Comparison of ENCODE assay signal across 21 mouse cellular contexts in the genomic region with DNA sequence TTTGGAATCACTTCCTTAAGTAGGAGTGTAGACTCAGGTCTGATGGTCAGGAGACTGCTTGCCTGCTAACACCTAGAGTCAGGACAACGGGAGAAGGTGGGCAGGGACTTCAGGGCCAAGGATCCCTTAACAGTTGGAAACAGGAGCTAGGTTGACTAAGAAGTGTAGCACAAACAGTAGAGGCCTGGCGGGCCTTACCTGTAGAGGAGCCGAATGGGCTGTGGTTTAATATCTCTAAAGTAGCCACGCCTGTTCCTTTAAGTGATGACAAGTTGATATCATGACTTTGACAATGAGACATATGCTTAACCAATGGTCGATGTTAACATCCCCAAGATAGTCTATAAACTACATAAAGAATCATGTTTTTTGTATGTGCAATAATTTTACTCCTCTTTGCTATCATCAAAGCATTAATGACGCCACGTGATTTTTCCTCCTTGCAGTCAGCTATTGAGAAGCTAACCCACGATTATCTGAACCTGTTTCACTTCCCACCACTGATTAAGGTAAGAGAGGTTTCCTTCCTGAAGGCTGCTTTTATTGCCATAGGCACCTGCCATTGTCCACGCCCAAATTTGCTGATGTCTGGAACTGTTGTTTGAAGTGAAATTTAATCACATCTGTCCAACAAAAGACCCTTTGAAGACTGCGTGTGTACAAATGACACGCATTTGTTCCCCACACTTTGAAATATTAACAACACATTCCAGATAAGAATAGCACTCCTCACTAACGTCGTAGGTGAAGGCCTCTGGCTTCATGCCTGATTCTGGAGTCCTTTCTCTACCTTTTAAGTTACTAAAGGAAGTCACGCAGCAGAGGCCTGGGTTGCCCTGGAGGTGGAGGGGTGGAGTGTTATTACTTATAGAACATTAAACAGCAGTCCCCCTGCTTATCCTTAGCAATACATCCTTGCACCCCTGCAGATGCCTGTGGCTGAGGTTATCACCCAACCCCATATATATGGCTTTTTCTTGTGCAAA. TPM values are rescaled to one million over a fixed set of nuclear protein-coding genes. Genes with fewer than 3 reads are reported as not detected.
A peak's percentile ranks its signal among the peaks of the same experiment; 100 is the strongest.
DNase-seq lines count a peak whose midpoint lies in the region; ATAC-seq and TF ChIP-seq lines count a peak whose summit lies in the region.
"Had no signal": no experiment of that assay in that cellular context is flagged by ENCODE, and none has a peak within 500 bp of the region (broad histone marks: within the 10 kb centered on the region; RNA-seq: fewer than 3 reads in every experiment).

No protein-coding gene starts in this region.

- WGBS in heart, embryonic 11.5 days (ENCODE audit: insufficient replicate concordance) = 70% methylated on average over 14 of the region's 14 CpGs
- 34% methylated on average over 14 of the region's 14 CpGs for WGBS in intestine, postnatal 0 days
- WGBS in stomach, embryonic 16.5 days = 52% methylated on average over 14 of the region's 14 CpGs
- 72% methylated on average over 14 of the region's 14 CpGs for WGBS in forebrain, embryonic 16.5 days

- H3K36me3 ChIP-seq in heart, embryonic 11.5 days (ENCODE audit: control insufficient read depth, insufficient read depth, low read length) = no peaks in the 10 kb centered on the region
- H3K36me3 ChIP-seq in intestine, postnatal 0 days (ENCODE audit: control insufficient read depth, insufficient read depth) = peaks cover 20% of the 10 kb centered on the region
- 0 out of 2 replicates have a peak, but pooled peaks cover 8% of the 10 kb centered on the region for H3K36me3 ChIP-seq in stomach, embryonic 16.5 days (ENCODE audit: control insufficient read depth, insufficient read depth, low read length)
- H3K36me3 ChIP-seq in forebrain, embryonic 16.5 days (ENCODE audit: control insufficient read depth, insufficient read depth) = no peaks in the 10 kb centered on the region
- H3K36me3 ChIP-seq: embryonic facial prominence, embryonic 12.5 days; heart, embryonic 10.5 days; heart, embryonic 15.5 days; hindbrain, embryonic 13.5 days had no signal

- H3K9ac ChIP-seq in heart, embryonic 11.5 days (ENCODE audit: low read depth, low read length) = no peak overlapping the region
- H3K9ac ChIP-seq in intestine, postnatal 0 days (ENCODE audit: low read depth, low read length) = no peak overlapping the region
- no peak overlapping the region for H3K9ac ChIP-seq in stomach, embryonic 16.5 days (ENCODE audit: low read length)
- H3K9ac ChIP-seq in forebrain, embryonic 16.5 days (replicated peaks; ENCODE audit: low read depth, low read length) = no peak overlapping the region
- H3K9ac ChIP-seq: embryonic facial prominence, embryonic 12.5 days; forebrain, embryonic 13.5 days; heart, embryonic 15.5 days; hindbrain, embryonic 13.5 days had no signal

- peaks cover 3% of the 10 kb centered on the region; the same call in 1 of the 2 replicates for H3K4me1 ChIP-seq in heart, embryonic 11.5 days (ENCODE audit: control insufficient read depth, insufficient read depth, low read length)
- no peaks in the 10 kb centered on the region for H3K4me1 ChIP-seq in intestine, postnatal 0 days (replicated peaks; ENCODE audit: control insufficient read depth, insufficient read depth, low read length)
- peaks cover 5% of the 10 kb centered on the region; the same call in 1 of the 2 replicates for H3K4me1 ChIP-seq in stomach, embryonic 16.5 days (ENCODE audit: control insufficient read depth, insufficient read depth, low read length)
- no peaks in the 10 kb centered on the region for H3K4me1 ChIP-seq in forebrain, embryonic 16.5 days (replicated peaks; ENCODE audit: control insufficient read depth, insufficient read depth, low read length)
- H3K4me1 ChIP-seq: embryonic facial prominence, embryonic 12.5 days; forebrain, embryonic 13.5 days; hindbrain, embryonic 13.5 days had no signal

- ATAC-seq in heart, embryonic 11.5 days (replicated peaks; ENCODE audit: insufficient number of reproducible peaks, low FRiP score, low TSS enrichment) = no peak
- ATAC-seq in intestine, postnatal 0 days = peak; percentile 92
- ATAC-seq in stomach, embryonic 16.5 days (ENCODE audit: insufficient read depth, low FRiP score) = peak; percentile 71
- ATAC-seq in forebrain, embryonic 16.5 days = no peak
- ATAC-seq: activated CD4-positive, CD25-positive, alpha-beta regulatory T cell, adult 4 months; forebrain, embryonic 13.5 days; hindbrain, postnatal 0 days had no signal

- H3K27me3 ChIP-seq in heart, embryonic 11.5 days (ENCODE audit: control insufficient read depth, insufficient read depth, low read length) = no peaks in the 10 kb centered on the region
- H3K27me3 ChIP-seq in intestine, postnatal 0 days (replicated peaks; ENCODE audit: control insufficient read depth, insufficient read depth, low read length) = no peaks in the 10 kb centered on the region
- H3K27me3 ChIP-seq in stomach, embryonic 16.5 days (ENCODE audit: control insufficient read depth, insufficient read depth, low read length) = no peaks in the 10 kb centered on the region
- no peaks in the 10 kb centered on the region for H3K27me3 ChIP-seq in forebrain, embryonic 16.5 days (replicated peaks; ENCODE audit: control insufficient read depth, insufficient read depth, low read length)
- H3K27me3 ChIP-seq: embryonic facial prominence, embryonic 12.5 days; heart, embryonic 15.5 days; hindbrain, embryonic 13.5 days had no signal

- peak; percentile 80 for DNase-seq in heart, adult 11 months
- peak; percentile 12 for DNase-seq in thymus, postnatal 14 days
- DNase-seq in thymus, postnatal 0 days (ENCODE audit: low spot score) = no peak
- DNase-seq in cerebellum, postnatal 10 days = no peak
- DNase-seq: adrenal gland, postnatal 14 days; cerebellum, adult 2 months; cerebellum, postnatal 14 days; gastrocnemius, postnatal 36 days; heart, adult 18-20 months; heart, postnatal 14 days had no signal

- no peak overlapping the region for H3K4me3 ChIP-seq in heart, embryonic 11.5 days (ENCODE audit: low read depth, low read length)
- no peak overlapping the region for H3K4me3 ChIP-seq in intestine, postnatal 0 days (ENCODE audit: low read depth, low read length)
- no peak overlapping the region for H3K4me3 ChIP-seq in stomach, embryonic 16.5 days (replicated peaks; ENCODE audit: low read length)
- no peak overlapping the region for H3K4me3 ChIP-seq in forebrain, embryonic 16.5 days (replicated peaks; ENCODE audit: low read length)
- H3K4me3 ChIP-seq: embryonic facial prominence, embryonic 12.5 days; forebrain, embryonic 13.5 days; heart, embryonic 10.5 days; heart, embryonic 15.5 days; hindbrain, embryonic 13.5 days had no signal

- no peaks in the 10 kb centered on the region for H3K9me3 ChIP-seq in heart, embryonic 11.5 days (replicated peaks; ENCODE audit: control insufficient read depth, low read length)
- H3K9me3 ChIP-seq in intestine, postnatal 0 days (ENCODE audit: control insufficient read depth) = no peaks in the 10 kb centered on the region
- no peaks in the 10 kb centered on the region for H3K9me3 ChIP-seq in stomach, embryonic 16.5 days (replicated peaks; ENCODE audit: control insufficient read depth, low read length)
- no peaks in the 10 kb centered on the region for H3K9me3 ChIP-seq in forebrain, embryonic 16.5 days (ENCODE audit: control insufficient read depth, low read length)
- H3K9me3 ChIP-seq: embryonic facial prominence, embryonic 12.5 days; forebrain, embryonic 13.5 days; heart, embryonic 10.5 days; heart, embryonic 15.5 days; hindbrain, embryonic 13.5 days had no signal

- no peak overlapping the region for H3K27ac ChIP-seq in heart, embryonic 11.5 days (ENCODE audit: low read depth, low read length)
- peak overlapping the region; percentile 21; the same call in 1 of the 2 replicates for H3K27ac ChIP-seq in intestine, postnatal 0 days (ENCODE audit: low read depth, low read length)
- peak overlapping the region; percentile 12; the same call in 1 of the 2 replicates for H3K27ac ChIP-seq in stomach, embryonic 16.5 days (ENCODE audit: low read length)
- H3K27ac ChIP-seq in forebrain, embryonic 16.5 days (ENCODE audit: low read length) = no peak overlapping the region
- H3K27ac ChIP-seq: embryonic facial prominence, embryonic 12.5 days; forebrain, embryonic 13.5 days; heart, embryonic 10.5 days; heart, embryonic 15.5 days; hindbrain, embryonic 13.5 days; hindbrain, postnatal 0 days had no signal

- TF ChIP-seq CTCF in intestine, postnatal 0 days (IDR thresholded peaks at IDR 0.05; ENCODE audit: low read depth) = no peak

- H3K4me2 ChIP-seq in heart, embryonic 11.5 days = no peak overlapping the region
- no peak overlapping the region for H3K4me2 ChIP-seq in intestine, postnatal 0 days (replicated peaks; ENCODE audit: low read depth)
- no peak overlapping the region for H3K4me2 ChIP-seq in stomach, embryonic 16.5 days (ENCODE audit: low read depth, low read length)
- no peak overlapping the region for H3K4me2 ChIP-seq in forebrain, embryonic 16.5 days (ENCODE audit: low read length)
- H3K4me2 ChIP-seq: embryonic facial prominence, embryonic 12.5 days; forebrain, embryonic 13.5 days; heart, embryonic 15.5 days; hindbrain, embryonic 13.5 days had no signal

RNA-seq across cellular contexts. Expression of gene Cdca7, which starts 59.6 kb away (rescaled TPM):
- 61.8 and 64.3 TPM in 2 replicates for polyA plus RNA-seq in heart, embryonic 11.5 days (2014; fragmentation: Nextera tagmentation; extraction: Ambion mirVana)
- 361 and 379 TPM in 2 replicates for polyA plus RNA-seq in thymus, postnatal 0 days (2015; fragmentation: Nextera tagmentation; extraction: Ambion mirVana)
- polyA plus RNA-seq in intestine, postnatal 0 days (2015; fragmentation: Nextera tagmentation; extraction: Ambion mirVana) = 32.5 and 33.4 TPM in 2 replicates
- 112 and 114 TPM in 2 replicates for polyA plus RNA-seq in stomach, embryonic 16.5 days (2015; fragmentation: Nextera tagmentation; extraction: Ambion mirVana)
- polyA plus RNA-seq in forebrain, embryonic 16.5 days (2015; fragmentation: Nextera tagmentation; extraction: Ambion mirVana) = 98.8 and 109 TPM in 2 replicates

Comparison
In these comparisons a context has a peak if more than half of its experiments do, and no peak if none do; other contexts are left out.
1. DNase-seq: peak in heart, adult 11 months (single experiment) and thymus, postnatal 14 days (single experiment); none in thymus, postnatal 0 days (single experiment) and cerebellum, postnatal 10 days (0 of 2).
2. ATAC-seq: peak in intestine, postnatal 0 days (single experiment) and stomach, embryonic 16.5 days (single experiment); none in heart, embryonic 11.5 days (single experiment) and forebrain, embryonic 16.5 days (single experiment).
3. H3K27ac ChIP-seq: peak in intestine, postnatal 0 days (single experiment) and stomach, embryonic 16.5 days (single experiment); none in heart, embryonic 11.5 days (single experiment) and forebrain, embryonic 16.5 days (single experiment).